Mouse (Mus musculus): ENCODE measurements at regions not wholly inside any gene's neighbourhood (a gene's known extent, or its start where the extent isn't known, plus 50 kb on each side); places are given as distances from the start of the nearest gene placed in this dataset.

DNA sequence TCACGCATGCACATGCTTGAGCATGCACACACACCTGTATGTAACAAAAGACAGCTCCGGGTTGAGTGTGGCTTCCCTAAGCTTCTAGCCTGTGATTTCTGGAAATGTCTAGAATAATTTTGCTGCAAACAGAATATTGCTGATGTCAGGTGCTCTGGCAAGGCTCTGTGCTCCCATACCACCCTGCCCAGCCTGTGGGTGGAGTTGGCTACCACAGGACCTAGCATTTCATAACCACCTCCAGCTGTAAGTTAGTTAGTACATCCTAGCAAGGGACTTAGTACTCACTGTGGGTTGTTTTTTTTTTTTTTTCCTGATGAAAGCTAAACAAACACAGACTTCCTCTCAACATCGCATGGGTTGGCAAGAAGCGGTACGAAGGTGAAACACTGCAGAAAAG, 150.5 kb downstream of the Bcl2l11 start:
- no peak for ATAC-seq (ENCODE audit: insufficient number of reproducible peaks, low FRiP score, low TSS enrichment, low read depth)
- no peaks in the 10 kb centered on the region for H3K9me3 ChIP-seq (ENCODE audit: control insufficient read depth, low read length)
- WGBS, result 90% methylated on average over 5 of the region's 5 CpGs

DNA sequence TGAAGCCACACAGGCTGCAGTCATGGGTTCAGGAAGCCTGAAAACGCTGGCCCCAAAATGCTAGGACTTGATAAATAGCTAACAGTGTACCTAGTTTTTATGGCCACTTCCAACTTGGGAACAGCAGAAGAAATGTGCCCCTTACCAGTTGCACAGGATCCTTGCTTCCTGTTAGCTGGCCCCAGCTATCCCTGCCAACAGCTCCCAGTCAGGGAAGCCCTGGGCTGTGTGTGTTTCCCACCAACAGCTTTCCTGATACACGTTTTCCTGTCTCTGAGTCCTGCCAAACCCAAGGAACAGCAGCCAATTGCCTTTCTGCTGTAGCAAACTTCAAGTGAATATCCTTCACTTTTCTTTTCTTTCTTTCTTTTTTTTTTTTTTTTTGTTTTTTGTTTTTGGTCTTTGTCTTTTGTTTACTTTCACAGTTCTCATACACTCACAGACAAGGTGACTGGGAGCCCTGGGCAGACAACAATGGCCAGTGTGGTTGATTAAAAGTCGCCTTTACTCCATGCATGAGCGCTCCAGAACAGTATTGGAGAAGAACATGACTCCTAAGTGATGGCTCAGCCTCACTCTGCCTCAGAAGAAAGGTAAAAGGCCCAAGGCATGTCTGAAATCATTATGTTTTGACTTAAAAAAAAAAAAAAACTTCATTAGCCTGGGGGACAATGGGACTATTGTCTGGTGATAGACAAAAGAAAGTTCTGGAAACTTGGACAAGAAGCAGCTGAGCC, 151.7 kb downstream of the Bcl2l11 start:
- no peak overlapping the region for H3K9ac ChIP-seq (ENCODE audit: low read length)
- ATAC-seq (ENCODE audit: insufficient number of reproducible peaks, low FRiP score, low TSS enrichment, low read depth) (no peak), DNase-seq (ENCODE audit: low spot score) (no peak)
- H3K36me3 ChIP-seq (ENCODE audit: control insufficient read depth, insufficient read depth, low read length), result no peaks in the 10 kb centered on the region
- 0 out of 2 replicates have a peak, but pooled peaks cover 4% of the 10 kb centered on the region for H3K4me1 ChIP-seq (ENCODE audit: control insufficient read depth, insufficient read depth, low read length)
- 70% methylated on average over 4 of the region's 4 CpGs for WGBS
- H3K4me3 ChIP-seq (ENCODE audit: low read depth, low read length), result no peak overlapping the region
- H3K27ac ChIP-seq (replicated peaks; ENCODE audit: low read depth, low read length), result no peak overlapping the region
- no peaks in the 10 kb centered on the region for H3K9me3 ChIP-seq (ENCODE audit: control insufficient read depth, low read length)
- no peaks in the 10 kb centered on the region for H3K27me3 ChIP-seq (ENCODE audit: control insufficient read depth, insufficient read depth, low read length)
- H3K4me2 ChIP-seq (ENCODE audit: low read depth, severe bottlenecking), result no peak overlapping the region

More for the DNA sequence above, 150.5 kb downstream of the Bcl2l11 start:
- Histone ChIP-seq H3K4me2 (ENCODE audit: low read depth, severe bottlenecking) (no peak overlapping the region), H3K36me3 (ENCODE audit: control insufficient read depth, insufficient read depth, low read length) (no peaks in the 10 kb centered on the region), H3K27me3 (ENCODE audit: control insufficient read depth, insufficient read depth, low read length) (no peaks in the 10 kb centered on the region), H3K9ac (ENCODE audit: low read length) (no peak overlapping the region), H3K4me1 (ENCODE audit: control insufficient read depth, insufficient read depth, low read length) (0 out of 2 replicates have a peak, but pooled peaks cover 4% of the 10 kb centered on the region), H3K4me3 (ENCODE audit: low read depth, low read length) (no peak overlapping the region), H3K27ac (replicated peaks; ENCODE audit: low read depth, low read length) (no peak overlapping the region)
- no peak for DNase-seq (ENCODE audit: low spot score)

DNA sequence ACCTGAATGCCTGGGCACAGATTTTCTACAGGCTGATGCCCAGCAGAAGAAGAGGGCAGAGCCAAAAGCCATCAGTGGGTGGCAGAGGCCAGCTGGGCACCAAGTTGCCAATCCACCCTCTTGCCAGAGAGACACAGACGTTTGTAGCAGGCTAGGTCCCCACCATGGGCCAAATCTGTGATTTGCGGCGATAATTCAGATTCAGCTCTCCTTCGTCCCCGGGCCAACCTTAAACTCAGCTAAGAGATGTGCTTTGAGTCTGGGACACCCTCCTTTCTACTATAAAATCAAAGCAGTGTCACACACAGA, 152.2 kb downstream of the Bcl2l11 start:
- Histone ChIP-seq H3K27ac (replicated peaks; ENCODE audit: low read depth, low read length) (no peak overlapping the region), H3K4me3 (ENCODE audit: low read depth, low read length) (no peak overlapping the region), H3K4me2 (ENCODE audit: low read depth, severe bottlenecking) (no peak overlapping the region), H3K36me3 (ENCODE audit: control insufficient read depth, insufficient read depth, low read length) (no peaks in the 10 kb centered on the region), H3K9me3 (ENCODE audit: control insufficient read depth, low read length) (no peaks in the 10 kb centered on the region), H3K27me3 (ENCODE audit: control insufficient read depth, insufficient read depth, low read length) (no peaks in the 10 kb centered on the region), H3K4me1 (ENCODE audit: control insufficient read depth, insufficient read depth, low read length) (0 out of 2 replicates have a peak, but pooled peaks cover 4% of the 10 kb centered on the region), H3K9ac (ENCODE audit: low read length) (no peak overlapping the region)
- ATAC-seq (ENCODE audit: insufficient number of reproducible peaks, low FRiP score, low TSS enrichment, low read depth) (no peak), DNase-seq (ENCODE audit: low spot score) (no peak)
- 77% methylated on average over 5 of the region's 5 CpGs for WGBS

DNA sequence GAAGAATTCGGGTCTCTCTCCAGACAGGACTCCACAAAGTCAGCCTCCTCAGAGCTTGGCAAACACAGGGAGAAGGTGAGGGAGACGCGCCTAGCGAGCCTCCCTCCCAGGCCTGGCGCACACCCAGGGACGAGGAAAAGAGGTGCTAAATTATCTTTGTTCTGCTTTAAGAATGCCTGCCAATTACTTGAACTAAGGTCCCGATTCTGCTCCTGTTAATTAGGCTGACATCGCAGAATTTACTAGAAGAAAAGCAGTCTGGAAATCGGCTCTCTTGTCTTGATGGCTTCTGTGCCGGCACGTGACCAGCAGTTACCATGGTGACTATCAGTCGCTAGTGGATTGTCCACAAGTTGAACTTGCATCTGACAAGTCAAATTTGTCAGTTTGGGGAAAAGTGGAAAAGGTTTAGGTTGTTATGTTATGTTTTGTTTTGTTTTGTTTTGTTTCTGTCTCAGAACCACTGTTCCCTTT, 152.8 kb downstream of the Bcl2l11 start:
- Histone ChIP-seq H3K9me3 (ENCODE audit: control insufficient read depth, low read length) (no peaks in the 10 kb centered on the region), H3K9ac (ENCODE audit: low read length) (no peak overlapping the region), H3K4me3 (ENCODE audit: low read depth, low read length) (no peak overlapping the region), H3K4me1 (ENCODE audit: control insufficient read depth, insufficient read depth, low read length) (0 out of 2 replicates have a peak, but pooled peaks cover 4% of the 10 kb centered on the region), H3K27ac (replicated peaks; ENCODE audit: low read depth, low read length) (no peak overlapping the region), H3K36me3 (ENCODE audit: control insufficient read depth, insufficient read depth, low read length) (no peaks in the 10 kb centered on the region), H3K4me2 (ENCODE audit: low read depth, severe bottlenecking) (no peak overlapping the region), H3K27me3 (ENCODE audit: control insufficient read depth, insufficient read depth, low read length) (no peaks in the 10 kb centered on the region)
- ATAC-seq (ENCODE audit: insufficient number of reproducible peaks, low FRiP score, low TSS enrichment, low read depth) (no peak), DNase-seq (ENCODE audit: low spot score) (no peak)
- 40% methylated on average over 12 of the region's 12 CpGs for WGBS

DNA sequence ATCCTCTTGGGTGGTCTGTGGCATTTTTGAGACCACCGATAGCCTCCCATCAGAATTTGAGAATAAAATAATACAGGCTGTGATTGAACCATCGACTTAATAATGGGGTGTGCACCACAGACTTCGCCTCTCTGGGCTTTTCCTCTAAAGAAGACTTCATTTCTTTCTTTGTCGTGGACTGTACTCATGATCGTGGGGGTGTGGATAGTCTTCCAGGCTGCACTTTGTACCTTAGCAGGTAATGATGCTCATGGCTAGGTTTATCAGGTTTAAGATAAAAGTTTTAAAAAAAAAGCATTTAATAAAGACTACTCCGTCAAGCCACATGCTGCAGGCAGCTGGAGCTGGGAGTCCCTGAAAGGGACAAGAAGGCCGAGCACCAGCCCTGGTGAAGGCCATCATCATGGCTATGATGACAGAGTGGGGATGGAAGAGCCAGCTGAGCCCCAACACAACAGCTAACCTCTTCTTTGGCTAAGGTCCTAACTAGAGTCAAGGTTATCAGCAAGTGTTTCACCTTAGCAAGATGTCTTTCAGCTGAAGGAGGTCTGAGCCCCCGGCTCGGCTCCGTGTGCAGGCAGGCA, 153.4 kb downstream of the Bcl2l11 start:
- ATAC-seq (ENCODE audit: insufficient number of reproducible peaks, low FRiP score, low TSS enrichment, low read depth), result no peak
- Histone ChIP-seq H3K36me3 (ENCODE audit: control insufficient read depth, insufficient read depth, low read length) (no peaks in the 10 kb centered on the region), H3K4me1 (ENCODE audit: control insufficient read depth, insufficient read depth, low read length) (0 out of 2 replicates have a peak, but pooled peaks cover 4% of the 10 kb centered on the region), H3K4me3 (ENCODE audit: low read depth, low read length) (no peak overlapping the region), H3K27me3 (ENCODE audit: control insufficient read depth, insufficient read depth, low read length) (no peaks in the 10 kb centered on the region), H3K27ac (replicated peaks; ENCODE audit: low read depth, low read length) (no peak overlapping the region), H3K4me2 (ENCODE audit: low read depth, severe bottlenecking) (no peak overlapping the region), H3K9ac (ENCODE audit: low read length) (no peak overlapping the region), H3K9me3 (ENCODE audit: control insufficient read depth, low read length) (no peaks in the 10 kb centered on the region)
- 88% methylated on average over 10 of the region's 10 CpGs for WGBS
- no peak for DNase-seq (ENCODE audit: low spot score)

DNA sequence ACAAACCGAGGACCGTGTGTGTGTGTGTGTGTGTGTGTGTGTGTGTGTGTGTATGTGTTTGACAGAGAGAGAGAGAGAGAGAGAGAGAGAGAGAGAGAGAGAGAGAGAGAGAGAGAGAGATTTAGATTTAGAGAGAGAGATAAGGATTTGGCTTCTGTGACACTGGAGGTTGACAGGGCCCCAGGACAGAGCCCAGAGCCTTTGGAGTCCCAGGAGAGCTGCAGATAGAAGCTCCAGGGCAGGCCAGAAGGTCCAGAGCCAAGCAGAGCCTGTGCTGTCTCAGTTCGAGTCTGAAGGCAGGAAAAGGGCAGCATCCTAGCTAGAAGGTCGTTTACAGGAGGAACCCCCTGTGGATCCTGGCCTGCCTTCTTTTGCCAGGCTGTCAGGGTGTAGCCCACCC, 156.8 kb downstream of the Bcl2l11 start:
- no peaks in the 10 kb centered on the region for H3K9me3 ChIP-seq (ENCODE audit: control insufficient read depth, low read length)
- H3K4me1 ChIP-seq (ENCODE audit: control insufficient read depth, insufficient read depth, low read length), result 0 out of 2 replicates have a peak, but pooled peaks cover 4% of the 10 kb centered on the region
- no peak overlapping the region for H3K27ac ChIP-seq (replicated peaks; ENCODE audit: low read depth, low read length)
- H3K4me2 ChIP-seq (ENCODE audit: low read depth, severe bottlenecking), result no peak overlapping the region
- no peak for DNase-seq (ENCODE audit: low spot score)
- no peaks in the 10 kb centered on the region for H3K36me3 ChIP-seq (ENCODE audit: control insufficient read depth, insufficient read depth, low read length)
- no peaks in the 10 kb centered on the region for H3K27me3 ChIP-seq (ENCODE audit: control insufficient read depth, insufficient read depth, low read length)
- 44% methylated on average over 4 of the region's 4 CpGs for whole genome bisulfite sequencing
- H3K9ac ChIP-seq (ENCODE audit: low read length), result no peak overlapping the region
- H3K4me3 ChIP-seq (ENCODE audit: low read depth, low read length), result no peak overlapping the region
- no peak for ATAC-seq (ENCODE audit: insufficient number of reproducible peaks, low FRiP score, low TSS enrichment, low read depth)

DNA sequence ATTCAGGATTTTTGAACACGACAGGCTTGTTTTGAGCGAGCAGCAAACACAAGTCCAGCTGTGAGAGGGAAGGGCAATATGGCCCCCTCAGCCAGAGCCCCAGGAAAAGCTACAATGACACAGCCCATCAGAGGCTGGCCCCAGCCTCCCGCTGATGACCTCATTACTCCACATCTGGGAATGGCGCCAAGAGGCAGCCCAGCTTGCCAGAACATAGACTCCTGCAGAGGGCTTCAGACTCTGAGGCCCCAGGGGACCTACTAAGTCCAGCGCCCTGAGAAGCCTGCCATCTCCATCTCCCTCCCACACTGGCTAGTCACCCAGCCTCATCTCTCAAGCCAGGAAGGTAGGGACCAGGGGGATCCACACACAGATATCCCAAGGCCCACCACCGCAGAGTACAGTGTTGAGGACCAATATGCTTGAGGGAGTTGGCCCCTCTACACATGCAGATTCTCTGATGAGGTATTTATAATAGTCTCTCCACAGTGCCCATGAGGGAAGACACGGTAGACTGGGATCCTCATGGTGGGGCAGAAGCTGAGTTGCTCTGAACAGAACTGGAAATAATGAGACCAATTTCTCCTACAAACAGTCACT, 159.1 kb downstream of the Bcl2l11 start:
- Histone ChIP-seq H3K36me3 (ENCODE audit: control insufficient read depth, insufficient read depth, low read length) (no peaks in the 10 kb centered on the region), H3K9me3 (ENCODE audit: control insufficient read depth, low read length) (no peaks in the 10 kb centered on the region), H3K27me3 (ENCODE audit: control insufficient read depth, insufficient read depth, low read length) (no peaks in the 10 kb centered on the region), H3K4me2 (ENCODE audit: low read depth, severe bottlenecking) (no peak overlapping the region), H3K4me1 (ENCODE audit: control insufficient read depth, insufficient read depth, low read length) (no peaks in the 10 kb centered on the region), H3K4me3 (ENCODE audit: low read depth, low read length) (no peak overlapping the region), H3K9ac (ENCODE audit: low read length) (no peak overlapping the region), H3K27ac (replicated peaks; ENCODE audit: low read depth, low read length) (no peak overlapping the region)
- WGBS, result 74% methylated on average over 7 of the region's 7 CpGs
- DNase-seq (ENCODE audit: low spot score) (no peak), ATAC-seq (ENCODE audit: insufficient number of reproducible peaks, low FRiP score, low TSS enrichment, low read depth) (0 out of 2 replicates have a peak, but pooled peaks have one; percentile 19)

DNA sequence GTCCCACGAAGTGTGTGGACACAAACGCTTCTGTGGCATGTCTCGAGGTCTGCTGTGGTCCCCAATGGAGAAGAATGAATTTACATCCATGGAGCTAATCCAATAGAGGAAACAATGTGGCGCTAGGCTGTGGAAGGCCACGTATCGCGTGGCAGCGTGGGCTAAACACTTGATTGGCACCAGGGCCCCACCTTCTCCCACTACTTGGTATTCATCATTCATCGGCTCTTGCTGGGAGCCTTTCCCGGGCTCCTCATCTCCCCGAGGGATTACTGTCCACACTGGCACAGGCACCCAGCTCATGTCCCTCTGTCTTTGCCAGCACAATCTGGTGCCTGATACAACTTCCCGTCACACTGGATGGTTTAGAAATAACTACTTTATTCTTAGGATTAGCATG, 159.6 kb downstream of the Bcl2l11 start:
- no peak for DNase-seq (ENCODE audit: low spot score)
- no peaks in the 10 kb centered on the region for H3K9me3 ChIP-seq (ENCODE audit: control insufficient read depth, low read length)

More for the DNA sequence above, 159.6 kb downstream of the Bcl2l11 start:
- H3K36me3 ChIP-seq (ENCODE audit: control insufficient read depth, insufficient read depth, low read length), result no peaks in the 10 kb centered on the region
- H3K27me3 ChIP-seq (ENCODE audit: control insufficient read depth, insufficient read depth, low read length), result no peaks in the 10 kb centered on the region
- H3K4me1 ChIP-seq (ENCODE audit: control insufficient read depth, insufficient read depth, low read length), result no peaks in the 10 kb centered on the region
- no peak overlapping the region for H3K9ac ChIP-seq (ENCODE audit: low read length)
- no peak for ATAC-seq (ENCODE audit: insufficient number of reproducible peaks, low FRiP score, low TSS enrichment, low read depth)
- no peak overlapping the region for H3K4me3 ChIP-seq (ENCODE audit: low read depth, low read length)
- no peak overlapping the region for H3K27ac ChIP-seq (replicated peaks; ENCODE audit: low read depth, low read length)
- WGBS, result 94% methylated on average over 12 of the region's 12 CpGs
- no peak overlapping the region for H3K4me2 ChIP-seq (ENCODE audit: low read depth, severe bottlenecking)
